Mouse (Mus musculus) megakaryocyte, embryonic 14.5 days (primary cell): ENCODE results near the gene A630001G21Rik.

Experiments used
- FLI1 ChIP-seq: IDR thresholded peaks from 2 replicates; pipeline ENCODE4 v1.6.1; 2012; ENCODE audit warnings: low read length, inconsistent platforms, mixed read lengths
- GATA1 ChIP-seq: IDR thresholded peaks from 3 replicates; pipeline ENCODE4 v1.6.1; 2012; ENCODE audit warnings: mixed read lengths, low read length, inconsistent platforms, borderline replicate concordance

DNA sequence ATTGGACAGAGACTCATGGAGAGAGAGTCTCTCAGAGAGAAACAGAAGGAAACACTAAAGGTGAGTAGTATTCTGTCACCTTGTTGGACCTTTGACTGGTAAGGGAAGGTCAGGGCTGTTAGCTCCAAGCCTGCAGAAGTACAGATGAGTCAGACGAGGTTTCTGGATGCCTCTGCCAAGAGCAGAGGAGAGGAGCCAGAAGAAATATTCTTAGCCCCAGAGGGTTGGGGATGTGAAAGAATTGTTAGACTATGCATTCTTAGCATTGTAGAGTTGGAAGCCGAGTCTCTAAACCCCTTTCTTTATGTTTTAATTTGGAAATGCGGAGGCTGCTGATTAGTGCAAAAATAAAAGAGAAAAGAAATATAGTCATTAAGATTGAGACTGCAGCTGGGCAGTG is 6.5 kb downstream of the A630001G21Rik start:
- TF ChIP-seq GATA1 (no peak), FLI1 (no peak)
